Mouse (Mus musculus): ENCODE data around the gene Plxna1.

- TF ChIP-seq POLR2A (IDR thresholded peaks at IDR 0.05; ENCODE audit: insufficient read depth, low read depth, low read length) (no peak), CTCF (IDR thresholded peaks at IDR 0.05; ENCODE audit: insufficient read depth, low read depth, low read length) (no peak)
Observed at GRCm38 (mm10) chr6:89333964-89334702, 28.3 kb downstream of the Plxna1 start.
